Mouse (Mus musculus) embryonic facial prominence, embryonic 11.5 days (tissue): ENCODE measurements around the gene Gm4131. TPM values are rescaled to one million over a fixed set of nuclear protein-coding genes. Genes with fewer than 3 reads are reported as not detected.
A peak's percentile ranks its signal among the peaks of the same experiment; 100 is the strongest.

Experiments
- ATAC-seq: fragments of 200-750 bp; cut with Nextera tagmentation; replicated peaks from 2 replicates; pipeline ENCODE4 v1.8.0; 2017; ENCODE audit warnings: low read depth; ENCODE audit not compliant: insufficient number of reproducible peaks, low FRiP score, low TSS enrichment
- DNase-seq: peaks from one replicate; pipeline ENCODE4 v3.0.0-alpha.2; 2015; ENCODE audit warnings: low spot score
- H3K27ac ChIP-seq: fragments of 300-500 bp; sonication (generic); replicated peaks from 2 replicates; pipeline ENCODE4 v1.5.1; 2014; ENCODE audit warnings: mild to moderate bottlenecking, low read depth, low read length, control low read depth
- H3K27me3 ChIP-seq: fragments of 300-500 bp; sonication (generic); 2 replicates; pipeline ENCODE4 v1.6.1; 2014; ENCODE audit warnings: mild to moderate bottlenecking, low read length, moderate library complexity, mixed read lengths; ENCODE audit not compliant: control insufficient read depth, insufficient read depth
- H3K36me3 ChIP-seq: fragments of 300-500 bp; sonication (generic); replicated peaks from 2 replicates; pipeline ENCODE4 v1.6.1; 2014; ENCODE audit warnings: low read depth, mild to moderate bottlenecking, low read length, moderate library complexity, mixed read lengths; ENCODE audit not compliant: control insufficient read depth, insufficient read depth
- H3K4me1 ChIP-seq: fragments of 300-500 bp; sonication (generic); 2 replicates; pipeline ENCODE4 v1.6.1; 2014; ENCODE audit warnings: low read length, mixed read lengths; ENCODE audit not compliant: control insufficient read depth, insufficient read depth
- H3K4me2 ChIP-seq: fragments of 300-500 bp; sonication (generic); 2 replicates; pipeline ENCODE4 v1.6.1; 2014; ENCODE audit warnings: low read depth, mild to moderate bottlenecking, control low read depth, low read length, moderate library complexity
- H3K4me3 ChIP-seq: fragments of 300-500 bp; sonication (generic); 2 replicates; pipeline ENCODE4 v1.5.1; 2014; ENCODE audit warnings: low read depth, low read length, control low read depth
- H3K9ac ChIP-seq: fragments of 300-500 bp; sonication (generic); replicated peaks from 2 replicates; pipeline ENCODE4 v1.6.1; 2014; ENCODE audit warnings: mild to moderate bottlenecking, control low read depth, low read length
- H3K9me3 ChIP-seq: fragments of 300-500 bp; sonication (generic); replicated peaks from 2 replicates; pipeline ENCODE4 v1.6.1; 2016; ENCODE audit warnings: mild to moderate bottlenecking, low read length, inconsistent platforms, mixed read lengths; ENCODE audit not compliant: control insufficient read depth
- WGBS: fragments of 180-500 bp; shearing (Covaris S2); extraction: QIAGEN DNeasy Blood & Tissue Kit; methylation state at CpG from one replicate; pipeline ENCODE4 v1.1.7; 2014; 5-methylcytosine and 5-hydroxymethylcytosine counted together
- polyA plus RNA-seq: library from polyadenylated mRNA; unstranded; fragments of >200 nt; fragmentation: Nextera tagmentation; extraction: Ambion mirVana; gene quantifications from 2 replicates; pipeline ENCODE4 v1.2.1, GENCODE M21; 2014

Gm4131 gene
- polyA plus RNA-seq, 1 experiment from 2014 or later: not detected

GRCm38 (mm10) chr14:62581768-62582167 lies 15.0 kb upstream of the Gm4131 start:
- no peak overlapping the region for H3K9ac ChIP-seq
- H3K4me3 ChIP-seq: no peak overlapping the region
- WGBS: 43% methylated on average over 9 of the region's 9 CpGs
- no peaks in the 10 kb centered on the region for H3K36me3 ChIP-seq
- H3K27me3 ChIP-seq: no peaks in the 10 kb centered on the region
- DNase-seq: peak; percentile 30
- ATAC-seq: no peak
- peaks cover 2% of the 10 kb centered on the region; the same call in 1 of the 2 replicates for H3K4me1 ChIP-seq
- no peak overlapping the region for H3K4me2 ChIP-seq
- H3K27ac ChIP-seq: no peak overlapping the region
- H3K9me3 ChIP-seq: no peaks in the 10 kb centered on the region

DNA sequence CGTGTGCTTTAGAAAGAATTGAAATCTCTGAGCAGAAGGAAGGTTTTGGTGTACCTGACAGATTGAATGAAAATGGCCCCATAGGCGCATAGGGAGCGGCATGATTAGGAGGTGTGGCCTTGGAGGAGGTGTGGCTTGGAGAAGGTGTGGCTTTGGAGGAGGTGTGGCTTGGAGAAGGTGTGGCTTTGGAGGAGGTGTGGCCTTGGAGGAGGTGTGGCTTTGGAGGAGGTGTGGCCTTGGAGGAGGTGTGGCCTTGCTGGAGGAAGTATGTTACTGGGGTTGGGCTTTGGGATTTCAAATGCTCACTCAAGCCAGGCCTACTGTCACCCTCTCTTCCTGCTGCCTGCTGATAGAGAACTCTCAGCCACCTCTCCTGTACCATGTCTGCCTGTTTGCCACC lies 14.2 kb upstream of the Gm4131 start:
- Histone ChIP-seq H3K9ac (no peak overlapping the region), H3K27me3 (no peaks in the 10 kb centered on the region), H3K36me3 (no peaks in the 10 kb centered on the region), H3K27ac (no peak overlapping the region), H3K4me2 (no peak overlapping the region), H3K4me1 (peaks cover 2% of the 10 kb centered on the region; the same call in 1 of the 2 replicates), H3K4me3 (no peak overlapping the region), H3K9me3 (no peaks in the 10 kb centered on the region)
- ATAC-seq: no peak
- no peak for DNase-seq
- WGBS: 78% methylated on average over 3 of the region's 3 CpGs

DNA sequence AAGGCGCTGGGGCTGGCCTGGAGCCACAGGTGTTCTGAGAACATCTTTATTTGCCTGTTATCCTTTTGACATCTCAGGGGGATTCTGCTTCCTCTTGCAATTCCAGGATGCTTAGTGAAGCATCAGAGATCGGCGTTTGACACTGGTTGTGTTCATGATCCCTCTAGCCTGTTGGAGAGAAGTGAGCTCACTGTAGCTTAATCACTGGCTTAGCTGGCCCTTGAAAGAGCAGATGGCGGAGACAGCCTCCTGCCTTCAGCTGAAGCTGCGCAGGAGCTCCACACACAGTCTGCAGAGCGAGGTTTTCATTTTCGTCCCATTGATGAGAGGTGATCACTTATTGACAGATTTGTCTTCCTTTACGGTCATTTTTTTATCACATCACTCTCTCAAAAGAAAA lies 9.1 kb upstream of the Gm4131 start:
- Histone ChIP-seq H3K36me3 (no peaks in the 10 kb centered on the region), H3K27ac (no peak overlapping the region), H3K9me3 (no peaks in the 10 kb centered on the region), H3K4me2 (no peak overlapping the region), H3K27me3 (no peaks in the 10 kb centered on the region), H3K9ac (no peak overlapping the region), H3K4me3 (no peak overlapping the region), H3K4me1 (no peaks in the 10 kb centered on the region; the same call in 1 of the 2 replicates)
- ATAC-seq (no peak), DNase-seq (no peak)
- WGBS: 60% methylated on average over 8 of the region's 8 CpGs

- Histone ChIP-seq H3K36me3 (no peaks in the 10 kb centered on the region), H3K9me3 (no peaks in the 10 kb centered on the region), H3K4me2 (no peak overlapping the region), H3K4me1 (no peaks in the 10 kb centered on the region; the same call in 1 of the 2 replicates), H3K27me3 (no peaks in the 10 kb centered on the region), H3K9ac (no peak overlapping the region), H3K4me3 (no peak overlapping the region), H3K27ac (no peak overlapping the region)
- ATAC-seq: no peak
- WGBS: 59% methylated on average over 6 of the region's 6 CpGs
- DNase-seq: no peak
Observed at GRCm38 (mm10) chr14:62574906-62575305, 8.2 kb upstream of the Gm4131 start.

DNA sequence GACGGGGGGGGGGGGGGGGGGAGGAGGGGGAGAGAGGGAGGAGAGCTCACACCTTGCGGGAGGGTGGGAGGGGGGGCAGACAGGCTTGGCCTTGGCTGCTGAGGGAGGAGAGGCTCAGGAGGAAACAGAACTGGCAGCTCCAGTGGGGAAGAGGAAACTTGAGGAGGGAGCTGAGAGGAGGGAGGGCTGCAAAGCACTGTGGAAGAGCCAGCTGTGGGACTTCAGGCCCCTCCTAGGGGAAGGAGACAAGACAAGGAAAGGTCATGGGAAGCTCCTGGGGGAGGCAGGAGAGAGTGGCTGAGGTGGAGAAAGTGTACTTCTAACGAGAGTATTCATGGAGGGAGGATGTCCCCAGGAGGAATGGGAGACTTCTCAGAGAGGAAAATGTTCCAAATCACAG lies 6.7 kb upstream of the Gm4131 start:
- no peak for ATAC-seq

GRCm38 (mm10) chr14:62570299-62570698 lies 3.6 kb upstream of the Gm4131 start:
- no peaks in the 10 kb centered on the region for H3K27me3 ChIP-seq
- no peaks in the 10 kb centered on the region for H3K9me3 ChIP-seq
- 57% methylated on average over 4 of the region's 4 CpGs for WGBS
- no peak for DNase-seq
- H3K4me2 ChIP-seq: no peak overlapping the region
- no peaks in the 10 kb centered on the region; the same call in 1 of the 2 replicates for H3K4me1 ChIP-seq
- no peak overlapping the region for H3K4me3 ChIP-seq
- no peak for ATAC-seq
- H3K9ac ChIP-seq: no peak overlapping the region
- H3K36me3 ChIP-seq: no peaks in the 10 kb centered on the region
- no peak overlapping the region for H3K27ac ChIP-seq

More for the DNA sequence above, 6.7 kb upstream of the Gm4131 start:
- Histone ChIP-seq H3K4me2 (no peak overlapping the region), H3K36me3 (no peaks in the 10 kb centered on the region), H3K27me3 (no peaks in the 10 kb centered on the region), H3K9me3 (no peaks in the 10 kb centered on the region), H3K4me3 (no peak overlapping the region), H3K27ac (no peak overlapping the region), H3K4me1 (no peaks in the 10 kb centered on the region; the same call in 1 of the 2 replicates), H3K9ac (no peak overlapping the region)
- WGBS: 0% methylated on average over 2 of the region's 3 CpGs
- peak; percentile 53 for DNase-seq

DNA sequence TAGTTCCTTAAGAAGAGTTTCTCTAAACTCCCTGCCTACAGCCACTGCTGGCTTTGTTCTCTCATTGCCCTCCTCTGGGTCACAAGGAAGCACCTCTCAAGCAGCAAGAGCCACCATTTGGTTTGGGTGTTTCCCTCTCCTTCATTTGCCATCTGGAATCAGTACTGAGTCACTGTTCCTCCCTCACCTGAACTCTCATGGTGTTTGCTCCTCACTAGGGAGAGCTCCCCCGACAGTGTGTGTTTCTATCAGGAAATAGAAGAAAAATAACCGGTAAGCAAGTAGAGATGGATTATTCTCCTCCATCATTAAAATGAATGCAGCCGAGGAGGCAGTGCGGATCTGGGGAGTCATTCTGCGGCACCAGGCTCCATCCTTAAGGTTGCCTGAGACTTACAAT lies 2.7 kb upstream of the Gm4131 start:
- H3K36me3 ChIP-seq: no peaks in the 10 kb centered on the region
- DNase-seq: no peak
- 81% methylated on average over 5 of the region's 5 CpGs for WGBS
- H3K9me3 ChIP-seq: no peaks in the 10 kb centered on the region
- no peak overlapping the region for H3K4me3 ChIP-seq
- no peak overlapping the region for H3K4me2 ChIP-seq
- ATAC-seq: no peak
- no peak overlapping the region for H3K9ac ChIP-seq
- no peak overlapping the region for H3K27ac ChIP-seq
- H3K27me3 ChIP-seq: no peaks in the 10 kb centered on the region
- H3K4me1 ChIP-seq: no peaks in the 10 kb centered on the region; the same call in 1 of the 2 replicates

- Histone ChIP-seq H3K27ac (no peak overlapping the region), H3K4me2 (no peak overlapping the region), H3K4me3 (no peak overlapping the region), H3K9ac (no peak overlapping the region), H3K36me3 (no peaks in the 10 kb centered on the region), H3K27me3 (no peaks in the 10 kb centered on the region), H3K4me1 (no peaks in the 10 kb centered on the region), H3K9me3 (no peaks in the 10 kb centered on the region)
- 88% methylated on average over 7 of the region's 7 CpGs for WGBS
- ATAC-seq (no peak), DNase-seq (no peak)
Observed at GRCm38 (mm10) chr14:62563679-62564078, 3.0 kb downstream of the Gm4131 start.
